15 mouse cellular contexts compared by ENCODE assay signal in the genomic region with DNA sequence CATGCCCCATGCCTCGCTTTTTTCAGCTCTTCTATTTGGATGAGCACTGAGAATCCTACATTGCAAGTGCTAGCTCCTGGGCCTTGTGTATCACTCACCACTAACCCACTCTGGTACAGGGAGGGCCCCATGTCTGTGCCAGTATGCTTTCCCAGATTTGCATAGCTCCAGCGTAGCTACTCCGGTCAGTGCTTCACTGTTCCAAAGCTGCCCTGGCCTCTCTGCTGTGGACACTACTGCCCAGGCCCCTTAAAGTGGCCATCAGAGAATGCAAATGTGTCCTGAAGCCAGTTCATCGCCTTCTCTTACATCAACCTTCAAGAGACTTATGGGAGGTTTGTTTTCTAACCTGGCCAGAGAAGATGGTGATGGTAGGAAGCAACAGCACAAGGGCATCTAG.
A peak's percentile ranks its signal among the peaks of the same experiment; 100 is the strongest.
DNase-seq lines count a peak whose midpoint lies in the region; ATAC-seq and TF ChIP-seq lines count a peak whose summit lies in the region.
"Had no signal": no experiment of that assay in that cellular context is flagged by ENCODE, and none has a peak within 500 bp of the region (broad histone marks: within the 10 kb centered on the region; RNA-seq: fewer than 3 reads in every experiment).

No protein-coding gene starts in this region.

- H3K9ac ChIP-seq in heart, embryonic 11.5 days (ENCODE audit: low read depth, low read length): no peak overlapping the region
- H3K9ac ChIP-seq in liver, postnatal 0 days (replicated peaks): no peak overlapping the region
- H3K9ac ChIP-seq: liver, embryonic 12.5 days; lung, embryonic 14.5 days had no signal

- no peak for TF ChIP-seq EP300 in liver, postnatal 0 days (IDR thresholded peaks at IDR 0.05; ENCODE audit: low read depth)

- no peaks in the 10 kb centered on the region for H3K9me3 ChIP-seq in heart, embryonic 11.5 days (replicated peaks; ENCODE audit: control insufficient read depth, low read length)
- H3K9me3 ChIP-seq in liver, postnatal 0 days (ENCODE audit: low read length): no peaks in the 10 kb centered on the region
- H3K9me3 ChIP-seq: heart, embryonic 10.5 days; liver, embryonic 12.5 days had no signal

- no peak for ATAC-seq in heart, embryonic 11.5 days (replicated peaks; ENCODE audit: insufficient number of reproducible peaks, low FRiP score, low TSS enrichment)
- ATAC-seq in liver, postnatal 0 days: no peak
- ATAC-seq: forebrain, embryonic 14.5 days had no signal

- H3K4me1 ChIP-seq in heart, embryonic 11.5 days (ENCODE audit: control insufficient read depth, insufficient read depth, low read length): no peaks in the 10 kb centered on the region; the same call in 1 of the 2 replicates
- H3K4me1 ChIP-seq in liver, postnatal 0 days (ENCODE audit: insufficient read depth): peaks cover 4% of the 10 kb centered on the region
- peaks cover 9% of the 10 kb centered on the region for H3K4me1 ChIP-seq in brown adipose tissue, adult 24 weeks (ENCODE audit: control insufficient read depth, insufficient read depth, insufficient read length, low read length)
- H3K4me1 ChIP-seq: heart, embryonic 10.5 days; liver, embryonic 12.5 days had no signal

- no peak overlapping the region for H3K27ac ChIP-seq in heart, embryonic 11.5 days (ENCODE audit: low read depth, low read length)
- peak overlapping the region; percentile 80 for H3K27ac ChIP-seq in liver, postnatal 0 days (ENCODE audit: low read depth)
- H3K27ac ChIP-seq in brown adipose tissue, adult 24 weeks (replicated peaks; ENCODE audit: low read depth, low read length): peak overlapping the region; percentile 48
- H3K27ac ChIP-seq: heart, embryonic 10.5 days; liver, embryonic 12.5 days had no signal

- H3K4me3 ChIP-seq in heart, embryonic 11.5 days (ENCODE audit: low read depth, low read length): no peak overlapping the region
- no peak overlapping the region for H3K4me3 ChIP-seq in liver, postnatal 0 days (ENCODE audit: low read depth, low read length)
- no peak overlapping the region for H3K4me3 ChIP-seq in brown adipose tissue, adult 24 weeks (ENCODE audit: insufficient read depth, low read depth, low read length)
- H3K4me3 ChIP-seq: heart, embryonic 10.5 days; liver, embryonic 12.5 days had no signal

- no peaks in the 10 kb centered on the region for H3K36me3 ChIP-seq in heart, embryonic 11.5 days (ENCODE audit: control insufficient read depth, insufficient read depth, low read length)
- H3K36me3 ChIP-seq in liver, postnatal 0 days (replicated peaks; ENCODE audit: insufficient read depth, low read length): no peaks in the 10 kb centered on the region
- H3K36me3 ChIP-seq: heart, embryonic 10.5 days; liver, embryonic 12.5 days had no signal

- WGBS in heart, embryonic 11.5 days (ENCODE audit: insufficient replicate concordance): 64% methylated on average over 4 of the region's 4 CpGs
- WGBS in liver, postnatal 0 days (ENCODE audit: insufficient replicate concordance): 80% methylated on average over 4 of the region's 4 CpGs

- TF ChIP-seq CTCF in liver, postnatal 0 days (IDR thresholded peaks at IDR 0.05; ENCODE audit: low read depth): no peak

- DNase-seq in heart, adult 11 months: peak; percentile 61
- no peak for DNase-seq in liver, postnatal 0 days
- DNase-seq in liver (no peak), A20 (ENCODE audit: low read depth, low spot score) (peak; percentile 81)
- DNase-seq in retina, embryonic 14.5 days (ENCODE audit: low spot score): no peak
- DNase-seq in ovary, adult 18-20 months (ENCODE audit: low spot score): no peak
- DNase-seq: cerebellum, adult 8-10 months; lung, embryonic 14.5 days; lung, postnatal 4 days; right cerebral cortex, adult 18-20 months had no signal

- H3K4me2 ChIP-seq in heart, embryonic 11.5 days: no peak overlapping the region
- H3K4me2 ChIP-seq in liver, postnatal 0 days (ENCODE audit: low read depth, low read length): 0 out of 2 replicates have a peak overlapping the region, but pooled peaks have one; percentile 3
- H3K4me2 ChIP-seq: liver, embryonic 12.5 days; lung, embryonic 14.5 days had no signal

- no peaks in the 10 kb centered on the region for H3K27me3 ChIP-seq in heart, embryonic 11.5 days (ENCODE audit: control insufficient read depth, insufficient read depth, low read length)
- H3K27me3 ChIP-seq in liver, postnatal 0 days (ENCODE audit: insufficient read depth, low read length): no peaks in the 10 kb centered on the region
- H3K27me3 ChIP-seq: liver, embryonic 12.5 days had no signal

Comparison
In these comparisons a context has a peak if more than half of its experiments do, and no peak if none do; other contexts are left out.
1. DNase-seq: peak in heart, adult 11 months (single experiment) and A20 (single experiment); none in liver, postnatal 0 days (single experiment), liver (single experiment), retina, embryonic 14.5 days (single experiment) and ovary, adult 18-20 months (single experiment).